Mouse (Mus musculus) heart, postnatal 0 days (tissue): Measurements from ENCODE around the gene Zfp383. TPM values are rescaled to one million over a fixed set of nuclear protein-coding genes. Genes with fewer than 3 reads are reported as not detected.

Source experiments
- microRNA-seq: library from miRNA; unstranded; fragments of <30 nt; microRNA quantifications from one replicate; pipeline ENCODE4, GENCODE M21; 2016
- polyA plus RNA-seq: library from polyadenylated mRNA; unstranded; fragments of >200 nt; fragmentation: Nextera tagmentation; extraction: Ambion mirVana; gene quantifications from 2 replicates; pipeline ENCODE4 v1.2.1, GENCODE M21; 2015
- total RNA-seq: library from RNA; depleted of rRNA; stranded (reverse); fragments of >200 nt; gene quantifications from 2 replicates; pipeline ENCODE4 v1.2.3, GENCODE M21; 2014; ENCODE audit warnings: low replicate concordance; rRNA removed

Zfp383 gene
- total and polyA plus RNA-seq, 2 experiments from 2014 or later: 3.0 to 5.3 TPM

Small RNA genes lying within 50 kb of the gene (microRNA-seq; reads per million reads assigned to microRNA genes)
- gene Mir7668: 1.2 reads per million

Other genes with a start within 250 kb of the Zfp383 start
- gene Catsperg2, start 181.2 kb upstream of the Zfp383 start, total RNA-seq: not detected in 2 replicates
- not detected in 2 replicates for gene Catsperg2, start 181.2 kb upstream of the Zfp383 start, polyA plus RNA-seq
- gene Zfp84, start 139.7 kb upstream of the Zfp383 start, total RNA-seq: 5.3 and 7.4 TPM in 2 replicates
- gene Zfp84, start 139.7 kb upstream of the Zfp383 start, polyA plus RNA-seq: 6.0 and 6.1 TPM in 2 replicates
- 4.6 and 5.6 TPM in 2 replicates for gene Zfp30, start 124.2 kb upstream of the Zfp383 start, total RNA-seq
- 8.1 and 8.4 TPM in 2 replicates for gene Zfp30, start 124.2 kb upstream of the Zfp383 start, polyA plus RNA-seq
- 2.4 and 3.1 TPM in 2 replicates for gene Zfp790, start 92.1 kb upstream of the Zfp383 start, total RNA-seq
- 8.3 and 9.3 TPM in 2 replicates for gene Zfp790, start 92.1 kb upstream of the Zfp383 start, polyA plus RNA-seq
- 2.7 TPM in 1 of 2 replicates, not detected in the other for gene Zfp940, start 54.6 kb upstream of the Zfp383 start, total RNA-seq
- 0.55 and 0.56 TPM in 2 replicates for gene Zfp940, start 54.6 kb upstream of the Zfp383 start, polyA plus RNA-seq
- 0.70 and 0.80 TPM in 2 replicates for gene Zfp420, start 48.2 kb upstream of the Zfp383 start, total RNA-seq
- 2.2 and 2.5 TPM in 2 replicates for gene Zfp420, start 48.2 kb upstream of the Zfp383 start, polyA plus RNA-seq
- 7.5 and 12.8 TPM in 2 replicates for gene Zfp27, start 1.7 kb upstream of the Zfp383 start, total RNA-seq
- 6.5 and 7.7 TPM in 2 replicates for gene Zfp27, start 1.7 kb upstream of the Zfp383 start, polyA plus RNA-seq
- gene Zfp74, start 45.9 kb downstream of the Zfp383 start, total RNA-seq: 2.0 and 3.2 TPM in 2 replicates
- 5.4 and 5.5 TPM in 2 replicates for gene Zfp74, start 45.9 kb downstream of the Zfp383 start, polyA plus RNA-seq
- 38.3 and 39.3 TPM in 2 replicates for gene Zfp568, start 75.7 kb downstream of the Zfp383 start, total RNA-seq
- 9.5 and 13.6 TPM in 2 replicates for gene Zfp568, start 75.7 kb downstream of the Zfp383 start, polyA plus RNA-seq
- 5.7 and 6.0 TPM in 2 replicates for gene Zfp14, start 143.2 kb downstream of the Zfp383 start, total RNA-seq
- 2.2 and 2.6 TPM in 2 replicates for gene Zfp14, start 143.2 kb downstream of the Zfp383 start, polyA plus RNA-seq
- gene Zfp82, start 164.7 kb downstream of the Zfp383 start, total RNA-seq: 0.08 and 0.54 TPM in 2 replicates
- 1.9 and 2.4 TPM in 2 replicates for gene Zfp82, start 164.7 kb downstream of the Zfp383 start, polyA plus RNA-seq
- not detected in 2 replicates for gene Gm26920, start 182.2 kb downstream of the Zfp383 start, total RNA-seq
- gene Gm26920, start 182.2 kb downstream of the Zfp383 start, polyA plus RNA-seq: 0.18 TPM in 1 of 2 replicates, not detected in the other
- gene Zfp566, start 182.3 kb downstream of the Zfp383 start, total RNA-seq: not detected in 2 replicates
- 4.1 and 4.6 TPM in 2 replicates for gene Zfp566, start 182.3 kb downstream of the Zfp383 start, polyA plus RNA-seq
- 33.1 and 54.8 TPM in 2 replicates for gene Zfp260, start 186.6 kb downstream of the Zfp383 start, total RNA-seq
- gene Zfp260, start 186.6 kb downstream of the Zfp383 start, polyA plus RNA-seq: 54.6 and 57.9 TPM in 2 replicates
- 2.6 and 4.5 TPM in 2 replicates for gene Zfp382, start 213.7 kb downstream of the Zfp383 start, total RNA-seq
- 3.8 and 4.6 TPM in 2 replicates for gene Zfp382, start 213.7 kb downstream of the Zfp383 start, polyA plus RNA-seq